Mouse (Mus musculus) thymus, postnatal 0 days (tissue): ENCODE data around the gene Mrpl21. TPM values are rescaled to one million over a fixed set of nuclear protein-coding genes. Genes with fewer than 3 reads are reported as not detected.
A peak's percentile ranks its signal among the peaks of the same experiment; 100 is the strongest.

Experiments used
- DNase-seq: peaks from one replicate; pipeline ENCODE4 v3.0.0-alpha.2; 2015; ENCODE audit warnings: low spot score
- polyA plus RNA-seq: library from polyadenylated mRNA; unstranded; fragments of >200 nt; fragmentation: Nextera tagmentation; extraction: Ambion mirVana; gene quantifications from 2 replicates; pipeline ENCODE4 v1.2.1, GENCODE M21; 2015

Gene Mrpl21
- 129 and 137 TPM in 2 replicates for polyA plus RNA-seq

DNA sequence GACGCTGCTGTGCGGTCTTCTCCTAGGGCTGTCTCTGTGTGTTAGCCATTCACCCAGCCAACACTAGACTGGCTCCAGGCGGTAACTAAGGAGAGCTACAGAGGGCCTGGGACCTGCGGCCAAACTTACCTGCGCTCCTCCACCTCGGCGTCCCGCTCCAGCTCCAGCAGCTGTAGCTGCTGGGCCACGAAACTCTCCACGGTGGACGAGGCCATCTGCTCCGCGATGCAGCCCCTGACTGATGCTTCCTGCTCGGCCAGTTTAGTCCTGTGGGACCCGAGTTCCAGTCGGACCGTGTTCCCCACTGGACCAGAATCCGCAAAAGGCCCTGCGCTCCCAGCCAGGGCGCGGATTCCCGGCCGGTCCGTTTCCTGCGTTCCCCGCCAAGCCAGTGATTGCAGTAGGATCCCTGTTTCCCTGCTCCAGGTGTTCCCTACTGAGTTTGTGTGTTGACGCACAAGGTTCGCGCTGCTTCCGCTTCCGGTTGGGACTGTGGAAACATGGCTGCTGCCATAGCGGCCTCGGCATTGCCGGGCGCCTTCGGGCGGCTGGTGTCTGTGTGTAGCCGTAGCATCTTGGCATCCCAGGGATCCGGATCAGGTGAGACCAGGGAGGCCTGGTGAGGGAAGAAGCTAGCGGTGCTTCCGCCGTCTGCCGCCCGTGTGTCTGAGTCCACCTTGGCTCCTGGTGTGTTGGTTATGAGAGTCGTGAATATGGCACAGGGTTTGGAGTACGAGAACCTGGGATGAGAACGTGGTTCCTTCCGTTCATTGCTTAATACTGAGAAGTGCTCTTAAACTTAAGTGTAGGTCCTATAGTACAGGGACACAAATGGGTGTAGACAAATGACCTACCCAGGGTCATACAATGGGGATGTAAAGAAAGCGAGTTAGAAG, at the start of gene Mrpl21, which contains the start of gene Ighmbp2:
Gene Mrpl21, plus strand, starts transcription at position 330 of the 896 bp plus-strand sequence.
Gene Ighmbp2, minus strand, starts transcription at position 446 of the 896 bp plus-strand sequence.
- peak; percentile 86 for DNase-seq

DNA sequence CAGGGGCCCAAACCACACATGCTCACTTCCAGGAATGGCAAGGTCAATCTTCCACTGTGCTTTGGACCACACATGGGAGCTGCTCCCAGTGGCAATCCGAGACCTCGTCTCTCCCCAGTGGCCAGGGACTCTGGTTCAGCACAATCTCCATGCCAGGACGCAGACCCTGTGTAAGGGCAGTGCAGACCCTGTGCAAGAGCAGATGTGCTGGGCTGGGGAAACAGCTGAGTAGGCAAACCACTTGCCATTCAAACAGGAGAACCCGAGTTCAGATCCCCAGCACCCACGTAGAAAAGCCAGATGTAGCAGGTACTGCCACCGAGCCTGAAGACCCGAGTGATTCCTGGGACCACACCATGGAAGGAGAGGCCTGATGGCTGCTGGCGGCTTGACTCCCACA, 22.7 kb upstream of the Mrpl21 start:
- DNase-seq, result no peak

DNA sequence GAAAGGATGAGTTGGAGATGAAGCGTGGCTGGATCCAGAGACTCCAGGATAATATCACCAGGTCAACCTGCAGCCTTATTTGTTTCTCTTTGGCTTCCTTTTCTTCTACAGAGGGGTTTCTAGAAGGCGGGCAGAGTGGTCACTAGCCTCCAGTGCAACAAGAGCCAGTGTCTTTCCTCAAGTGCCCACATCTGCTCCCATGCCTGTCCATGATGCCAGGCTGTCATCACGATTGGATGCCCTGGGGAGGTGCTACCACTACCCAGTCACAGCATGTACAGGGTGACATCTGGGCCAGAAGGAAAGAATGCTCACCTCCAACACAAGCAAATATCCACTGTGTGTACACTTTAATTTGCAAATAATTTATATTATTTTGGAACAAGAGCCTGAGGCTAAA, 22.1 kb upstream of the Mrpl21 start:
- DNase-seq, result no peak

DNA sequence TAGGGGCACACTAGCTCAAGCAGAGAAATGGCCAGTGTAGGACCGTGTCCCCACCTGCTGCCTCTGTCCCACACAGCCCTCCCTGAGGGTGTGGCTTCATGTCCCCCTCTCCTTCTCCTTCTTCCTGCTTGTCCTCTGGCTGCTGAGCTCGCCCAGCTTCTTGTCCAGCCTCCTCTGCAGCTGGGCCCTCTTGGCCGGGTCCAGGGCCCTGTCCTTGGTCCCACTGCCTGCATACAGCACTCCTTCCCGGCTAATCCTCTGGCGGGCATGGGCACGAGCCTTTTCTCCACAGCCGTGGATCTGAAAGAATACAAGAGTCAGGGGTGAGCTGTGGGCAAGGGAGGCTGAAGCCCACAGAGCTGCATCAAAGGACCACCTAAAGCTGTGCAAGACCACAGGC, 21.4 kb upstream of the Mrpl21 start:
- no peak for DNase-seq

DNA sequence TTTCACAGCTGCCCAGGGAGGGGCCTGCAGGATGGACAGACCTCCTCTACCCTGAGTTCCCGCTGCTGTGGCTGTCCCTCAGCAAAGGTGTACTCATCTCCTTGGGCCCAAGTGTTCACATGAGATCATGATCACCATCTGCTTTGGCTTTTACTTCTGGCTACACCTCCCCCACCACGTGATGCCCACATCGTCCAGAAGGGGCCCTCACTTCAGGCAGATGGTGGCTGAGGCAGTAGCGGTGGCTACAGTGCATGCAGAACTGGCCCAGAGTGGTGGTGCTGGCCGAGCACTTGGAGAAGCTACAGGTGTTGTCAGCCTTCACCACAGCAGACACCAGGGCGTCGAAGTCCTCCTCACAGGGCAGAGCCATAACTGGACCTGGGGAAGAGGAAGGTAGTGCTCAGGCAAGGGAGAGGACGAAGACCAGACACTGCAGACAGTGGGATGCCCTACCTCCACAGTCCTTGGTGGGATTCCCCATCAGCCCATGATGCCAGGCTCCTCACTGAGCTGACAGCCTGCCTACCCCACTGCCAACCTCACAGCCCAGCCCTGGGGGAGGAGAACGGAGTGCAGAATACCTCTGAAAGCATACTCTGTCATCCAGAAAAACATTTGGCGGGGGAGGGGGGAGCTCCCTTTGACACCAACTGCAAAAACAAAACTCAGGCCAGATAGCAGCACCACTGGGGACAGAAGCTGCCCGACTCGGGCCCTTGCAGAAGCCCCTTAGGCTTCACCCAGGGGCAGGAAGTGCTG, 20.8 kb upstream of the Mrpl21 start:
- DNase-seq, result no peak

DNA sequence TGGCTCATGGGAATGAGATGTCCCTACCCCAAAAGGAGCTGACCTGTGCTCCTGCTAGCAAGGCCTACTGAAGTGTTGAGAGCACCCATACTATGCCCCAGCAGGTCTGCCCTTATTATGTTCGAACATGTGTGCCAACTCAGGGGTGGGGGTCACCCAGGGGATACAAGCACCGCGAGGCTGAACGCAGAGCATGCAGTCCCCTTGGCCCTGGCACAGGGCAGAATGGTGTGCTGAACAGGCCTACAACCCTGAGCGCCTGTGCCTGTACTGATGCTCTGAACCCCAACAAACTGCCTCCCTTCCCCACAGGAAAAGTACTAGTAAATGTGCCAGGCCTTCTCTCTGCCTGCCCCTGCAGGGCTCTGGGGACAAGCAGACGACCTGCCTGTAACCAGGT, 18.4 kb upstream of the Mrpl21 start:
- no peak for DNase-seq

DNA sequence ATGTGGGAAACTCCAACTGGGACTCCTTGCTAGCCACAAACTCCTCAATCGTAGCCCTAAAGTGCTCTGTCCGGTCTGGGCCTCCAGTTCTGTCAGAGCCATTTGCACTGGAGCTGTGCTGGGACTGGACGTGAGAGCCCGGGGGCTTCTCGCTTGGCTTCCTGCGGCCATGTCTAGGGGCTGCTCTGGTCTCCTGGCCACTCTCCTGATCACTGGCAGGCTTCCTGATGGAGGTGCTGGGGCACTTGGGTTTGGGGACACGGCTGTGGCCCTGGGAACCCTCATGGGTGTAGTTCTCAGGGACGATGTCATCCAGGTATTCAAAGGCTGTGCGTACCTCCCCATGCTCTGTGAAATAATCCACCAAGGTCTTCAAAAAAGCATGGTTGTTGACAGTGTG, 17.5 kb upstream of the Mrpl21 start:
- DNase-seq, result no peak

DNA sequence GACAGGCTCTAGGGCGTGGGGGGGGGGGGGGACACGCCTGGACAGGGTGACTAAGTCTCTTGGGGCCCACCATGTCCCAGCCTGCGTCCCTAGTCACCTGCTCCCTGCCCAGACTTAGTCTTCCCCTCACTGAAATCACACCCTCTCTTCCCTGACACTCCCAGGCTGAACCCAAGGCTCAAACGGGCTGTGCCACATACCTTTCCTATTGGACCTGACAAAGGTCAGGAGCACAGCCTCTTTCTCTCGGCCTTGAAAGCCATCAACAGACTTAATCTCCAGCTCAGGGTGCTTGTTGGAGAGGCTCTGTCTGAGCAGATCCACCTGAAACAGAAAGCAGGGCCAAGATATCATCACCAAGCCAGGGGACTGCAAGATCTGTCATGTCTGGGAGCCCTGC, 16.6 kb upstream of the Mrpl21 start:
- DNase-seq, result no peak

DNA sequence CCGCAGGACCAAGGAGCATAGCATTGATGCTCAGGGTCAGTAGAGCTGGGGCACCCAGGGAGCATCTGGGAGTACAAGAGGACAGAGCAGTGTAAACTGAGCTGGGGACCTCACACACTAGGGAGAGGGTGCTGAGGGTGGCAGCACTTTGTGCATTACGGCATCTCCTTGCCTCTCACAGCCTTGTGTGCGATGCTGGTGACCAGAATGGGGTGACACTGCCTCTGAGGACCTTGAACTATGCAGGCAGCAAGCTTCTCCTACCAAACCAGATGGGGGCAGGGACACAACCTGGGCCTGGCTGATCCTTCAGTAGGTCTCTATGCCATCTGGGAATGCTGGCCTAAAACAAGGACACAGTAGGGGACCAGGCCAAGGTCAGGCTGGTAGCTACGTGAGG, 16.0 kb upstream of the Mrpl21 start:
- DNase-seq, result no peak

DNA sequence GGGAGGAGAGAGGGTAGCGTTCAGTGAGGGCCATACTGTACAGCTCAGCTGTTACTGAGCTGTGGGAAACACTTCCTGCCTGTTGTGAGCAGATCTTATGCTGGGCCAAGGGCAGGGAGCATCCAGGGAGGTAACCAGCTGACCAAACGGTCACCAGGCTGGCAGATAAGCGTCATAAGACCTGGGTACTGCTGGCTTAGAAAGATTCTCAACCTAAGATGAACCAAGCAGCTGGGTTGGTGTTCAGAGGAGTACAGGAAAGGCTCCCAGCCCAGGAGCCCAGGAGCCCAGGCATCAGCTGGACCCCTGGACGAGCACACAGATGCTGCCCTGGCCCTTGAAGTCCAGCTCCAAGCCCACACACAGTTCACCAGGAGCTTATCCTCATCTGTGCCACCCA, 15.4 kb upstream of the Mrpl21 start:
- no peak for DNase-seq

DNA sequence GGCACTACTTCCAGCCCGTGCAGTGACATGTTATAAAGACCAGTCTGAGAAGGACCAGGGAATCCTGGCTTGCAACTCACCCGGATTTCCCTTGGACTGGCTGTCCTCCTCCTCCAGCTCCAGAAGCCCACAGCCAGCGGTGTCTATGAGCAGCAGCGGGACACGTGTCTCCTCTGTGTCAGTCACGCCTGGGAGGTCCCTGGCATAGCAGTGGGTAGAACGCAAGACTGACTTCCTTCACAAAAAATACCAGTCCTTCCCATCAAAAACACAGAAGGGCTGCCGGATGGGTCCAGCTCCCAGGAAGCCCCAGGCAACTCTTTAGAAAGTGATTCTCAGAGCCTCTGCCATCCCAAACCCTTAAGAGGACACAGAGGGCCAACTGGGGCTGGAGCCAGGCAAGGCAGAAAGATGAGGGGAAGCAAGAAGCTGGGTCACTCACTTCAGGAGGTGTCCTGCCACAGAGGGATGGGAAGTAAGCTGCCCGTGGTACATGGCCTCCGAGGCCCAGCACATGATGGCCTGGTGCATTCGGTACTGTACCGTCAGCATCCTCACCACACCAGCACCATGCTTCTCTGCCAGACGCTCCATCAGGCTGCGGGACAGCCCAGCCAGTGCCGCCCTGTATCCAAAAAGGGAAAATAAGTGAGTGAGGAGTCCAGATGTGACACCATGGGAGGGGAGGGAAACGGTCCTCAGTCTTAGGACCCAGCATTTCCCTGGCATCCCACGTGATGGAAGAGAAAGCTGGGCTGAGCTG, 14.3 kb upstream of the Mrpl21 start:
- DNase-seq, result no peak

DNA sequence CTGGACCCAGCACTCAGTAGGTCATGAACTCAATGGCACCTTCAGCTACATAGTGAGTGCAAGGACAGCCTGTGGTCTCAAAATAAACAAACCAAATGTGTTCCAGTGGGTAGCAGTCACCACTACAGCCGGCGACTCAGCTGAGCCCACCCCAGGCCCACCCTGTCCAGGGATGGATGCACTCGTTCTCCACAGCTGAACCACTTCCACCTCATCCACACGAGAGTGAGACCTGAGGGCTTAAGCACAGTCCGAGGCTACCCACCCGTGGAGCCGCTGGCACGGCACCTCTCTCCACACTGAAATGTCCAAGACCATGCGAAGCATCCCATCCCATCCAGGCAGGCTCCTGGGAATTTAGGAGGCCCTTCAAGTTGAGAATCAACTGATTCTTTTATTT, 13.4 kb upstream of the Mrpl21 start:
- no peak for DNase-seq

DNA sequence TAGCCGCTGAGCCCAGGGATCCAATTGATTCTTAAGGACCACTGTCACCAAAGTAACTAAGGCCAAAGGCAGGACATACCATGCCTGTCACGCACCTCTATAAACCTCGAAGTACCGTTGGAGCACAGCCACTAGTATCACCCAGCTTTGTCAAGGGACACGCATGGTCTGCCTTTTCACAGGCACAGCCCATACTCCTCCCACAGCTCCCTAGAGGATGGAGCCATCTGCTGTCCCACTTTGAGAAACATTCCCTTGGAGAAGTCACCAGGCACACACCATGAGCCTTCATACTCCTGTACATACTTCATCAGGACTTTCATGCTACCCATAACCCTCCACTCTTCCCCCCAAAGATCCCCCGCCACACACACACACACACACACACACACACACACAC, 12.9 kb upstream of the Mrpl21 start:
- DNase-seq, result no peak

DNA sequence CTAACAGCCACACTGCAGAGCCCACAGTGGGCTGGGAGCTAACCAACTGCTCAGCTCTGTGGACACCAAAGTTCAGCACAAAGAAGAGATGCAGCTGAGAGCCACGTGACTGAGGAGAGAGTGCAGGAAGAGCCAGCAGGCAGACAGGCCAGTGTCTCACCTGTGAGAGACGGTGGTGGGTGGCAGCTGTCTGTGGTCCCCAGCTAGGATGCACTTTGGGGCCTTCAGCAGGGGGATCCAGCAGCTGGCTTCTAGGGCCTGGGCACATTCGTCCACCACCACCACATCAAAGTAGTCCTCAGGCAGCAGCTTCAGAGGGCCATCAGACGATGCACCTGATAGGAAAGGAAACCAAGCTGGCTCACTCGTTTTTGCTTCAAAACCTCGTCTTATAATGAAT, 11.3 kb upstream of the Mrpl21 start:
- DNase-seq, result peak; percentile 7

DNA sequence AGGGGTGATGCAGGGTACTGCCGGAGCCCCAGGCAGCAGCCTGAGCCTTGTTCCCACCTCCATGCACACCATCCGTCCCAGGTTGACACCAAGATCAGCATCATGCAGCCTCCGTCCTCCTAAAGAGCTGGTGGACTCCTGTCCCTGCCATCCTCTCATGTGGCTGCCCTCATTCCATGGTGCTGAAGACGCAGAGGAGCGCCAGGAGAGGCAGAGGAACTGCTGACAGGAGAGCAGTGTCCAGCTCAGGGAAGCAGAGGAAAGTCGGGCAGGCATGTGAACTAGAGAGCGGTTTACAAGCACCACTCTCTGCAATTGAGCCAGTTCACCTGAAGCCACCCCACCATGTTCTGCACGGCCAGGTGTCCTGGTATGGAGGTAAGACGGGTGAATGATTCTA, 9.4 kb upstream of the Mrpl21 start:
- DNase-seq, result no peak

DNA sequence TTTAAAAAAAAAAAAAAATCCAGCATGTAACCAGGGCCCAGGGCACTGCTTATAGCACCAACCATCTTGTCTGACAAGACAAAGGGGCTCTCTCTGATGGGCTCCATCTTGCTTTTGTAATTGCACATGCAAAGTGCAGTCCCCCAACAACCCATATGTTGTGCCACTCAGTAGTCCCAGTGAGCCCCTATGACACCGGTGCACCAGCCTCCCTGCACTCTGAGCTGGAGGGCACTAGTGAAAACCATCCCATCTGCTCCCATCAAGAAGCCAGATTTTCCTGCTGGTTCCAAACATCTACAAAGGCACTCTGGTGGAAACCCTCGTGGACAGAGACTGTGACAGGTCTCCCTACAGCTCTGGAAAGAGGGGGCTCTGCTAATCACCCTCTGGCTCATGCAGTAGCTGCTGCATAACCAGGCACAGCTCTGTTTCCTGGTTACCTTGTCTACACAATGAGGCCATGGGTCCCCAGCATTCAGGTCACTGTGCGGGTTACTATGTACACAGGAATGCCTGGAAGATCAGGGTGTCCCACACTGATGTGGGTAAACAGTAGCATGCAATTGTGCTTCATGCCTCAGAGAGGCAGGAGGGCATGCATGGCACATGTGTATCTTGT, 6.8 kb upstream of the Mrpl21 start:
- DNase-seq, result no peak

DNA sequence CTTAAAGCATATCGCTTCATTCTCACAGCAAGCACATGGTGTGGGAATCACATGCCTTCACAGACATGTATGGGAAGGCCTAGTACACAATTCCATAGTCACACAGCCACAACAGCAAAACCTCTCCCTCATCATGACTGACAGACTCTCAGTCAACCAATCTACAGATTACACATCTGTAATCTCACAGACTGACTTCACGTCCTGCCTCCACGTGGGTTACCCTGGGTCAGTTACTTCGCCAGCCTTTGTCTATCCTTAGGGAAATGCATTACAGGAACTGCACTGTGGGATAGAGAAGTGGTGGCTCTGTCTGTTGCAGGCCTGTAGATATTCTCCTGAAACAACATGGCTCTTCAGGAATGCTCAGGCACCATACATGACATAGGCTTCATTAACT, 815 bp upstream of the Mrpl21 start:
- no peak for DNase-seq

DNA sequence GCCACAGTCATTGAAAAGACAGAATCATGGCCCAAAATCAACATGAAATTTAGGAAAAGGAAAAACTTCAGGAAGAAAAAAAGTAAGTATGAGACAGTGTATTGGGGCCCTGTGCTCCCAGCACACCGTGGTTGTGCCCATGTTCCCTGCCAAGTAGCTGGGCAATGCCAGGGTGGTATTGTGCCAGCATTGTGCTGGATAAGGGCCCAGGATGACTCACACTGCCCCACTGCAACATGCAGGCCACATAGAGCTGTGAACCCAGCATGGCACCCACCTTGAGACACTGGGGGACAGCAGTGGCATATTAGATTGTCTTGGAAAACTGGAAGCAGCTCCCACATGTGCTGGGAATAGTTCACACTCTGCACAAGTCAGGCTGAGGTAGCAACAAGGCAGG, 6.3 kb downstream of the Mrpl21 start:
- no peak for DNase-seq

DNA sequence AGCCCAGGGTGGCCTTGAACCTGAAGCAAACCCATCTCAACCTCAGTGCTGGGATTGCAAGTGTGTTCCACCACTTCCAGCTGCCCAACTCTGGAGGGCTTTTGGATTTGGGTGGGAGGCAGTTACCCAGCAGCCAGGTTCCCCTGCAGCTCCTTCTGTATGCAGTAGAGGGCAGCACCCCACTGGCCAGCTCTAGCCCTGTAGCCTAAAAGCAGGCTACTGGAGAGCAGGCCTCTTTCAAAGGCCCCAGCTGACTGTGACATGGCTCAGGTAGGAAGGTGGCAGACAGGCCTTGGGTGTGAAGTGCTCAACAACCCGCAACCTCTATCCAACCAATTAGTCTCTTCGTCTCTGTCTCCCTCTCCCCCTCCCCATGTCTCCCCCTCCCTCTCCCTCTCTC, 9.3 kb downstream of the Mrpl21 start:
- peak; percentile 57 for DNase-seq

DNA sequence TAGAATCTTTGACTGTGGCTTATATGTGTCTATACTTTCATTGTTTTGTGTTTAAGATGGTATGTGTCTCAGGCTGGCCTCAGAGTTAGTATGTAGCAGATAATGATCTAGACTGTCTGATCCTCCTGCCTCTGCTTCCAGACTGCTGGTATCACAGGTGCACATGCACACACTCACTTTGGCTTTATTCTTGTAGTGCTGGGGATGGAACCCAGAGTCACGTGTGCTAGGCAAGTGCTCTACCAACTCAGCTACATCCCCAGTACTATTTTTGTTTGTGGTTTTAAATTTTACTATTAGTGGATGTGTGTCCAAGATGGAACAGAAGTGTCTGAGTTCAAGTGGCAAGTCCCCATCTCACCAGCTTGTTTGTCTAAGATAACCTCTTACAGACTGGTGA, 10.3 kb downstream of the Mrpl21 start:
- DNase-seq, result no peak

DNA sequence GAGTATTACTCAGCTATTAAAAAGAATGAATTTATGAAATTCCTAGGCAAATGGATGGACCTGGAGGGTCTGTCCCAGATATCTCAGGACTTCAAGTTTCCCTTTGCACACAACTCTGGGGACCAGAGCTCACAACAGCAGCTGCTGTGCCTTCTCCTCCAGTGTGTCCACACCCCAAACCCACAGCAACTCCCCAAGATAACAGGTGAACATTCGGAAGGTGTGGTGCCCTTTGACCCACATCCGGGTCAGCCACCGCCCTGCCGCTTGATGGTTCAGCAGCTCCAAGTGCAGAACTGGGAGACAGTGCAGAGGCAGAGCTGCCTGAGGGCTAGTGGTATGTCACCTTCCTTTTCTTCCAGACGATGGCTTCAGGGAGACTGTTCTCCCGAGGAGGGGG, 12.5 kb downstream of the Mrpl21 start:
- no peak for DNase-seq
